Mouse (Mus musculus): ENCODE results near the gene Gdpd3. TPM values are rescaled to one million over a fixed set of nuclear protein-coding genes. Genes with fewer than 3 reads are reported as not detected.

The Gdpd3 gene
- 1.7 TPM for polyA plus RNA-seq (2017; shearing (Covaris generic))

DNA sequence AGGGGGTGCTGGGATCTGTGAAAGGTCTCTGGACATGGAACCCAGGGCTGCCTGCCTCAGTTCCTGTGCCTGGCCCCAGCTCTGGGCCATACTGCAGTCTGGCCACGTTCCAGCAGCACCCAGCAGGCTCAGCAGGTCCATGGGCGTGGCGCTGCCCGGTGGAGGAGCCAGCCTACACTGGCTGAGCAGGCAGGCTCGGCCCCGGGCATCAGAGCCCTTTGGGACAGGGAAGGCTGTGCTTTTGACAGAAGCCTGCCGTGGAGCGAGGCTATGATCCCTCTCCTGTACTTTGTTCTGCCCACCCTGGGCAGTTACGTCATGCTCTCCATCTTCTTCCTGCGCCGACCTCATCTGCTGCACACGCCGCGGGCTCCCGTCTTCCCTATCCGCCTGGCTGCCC lies at the start of gene Gdpd3:
Gene Gdpd3, plus strand, starts transcription at position 134 of the 400 bp plus-strand sequence.

DNA sequence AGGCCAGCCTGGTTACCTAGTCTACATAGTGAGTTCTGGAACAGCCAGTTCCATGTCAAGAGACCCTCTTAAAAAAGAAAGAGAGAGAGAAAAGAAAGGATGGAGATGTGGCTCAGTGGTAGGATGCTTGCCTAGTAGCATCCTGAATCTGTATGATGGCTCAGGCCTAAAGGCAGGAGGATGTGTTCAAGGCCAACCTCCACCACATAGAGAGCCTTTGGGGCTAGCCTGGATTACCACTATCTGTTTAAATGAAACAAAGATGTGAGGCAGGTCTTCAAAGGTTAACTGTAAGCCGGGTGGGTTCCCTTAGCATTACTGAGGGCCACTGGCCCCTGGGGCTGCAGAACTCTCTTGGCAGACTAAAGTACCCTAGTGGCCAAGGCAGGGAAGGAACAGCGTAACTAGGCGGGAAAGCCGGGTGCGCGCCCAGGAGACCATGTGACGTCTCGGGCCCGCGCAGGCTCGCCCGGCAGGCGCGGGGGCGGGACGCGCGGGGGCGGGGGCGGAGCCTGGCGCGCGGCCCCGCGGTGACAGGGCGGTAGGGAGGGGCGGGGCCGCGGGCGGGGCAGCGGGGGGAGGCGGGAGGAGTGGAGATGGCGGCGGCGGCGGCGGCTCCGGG lies 7.0 kb upstream of the Gdpd3 start, which contains the start of gene Mapk3:
Gene Mapk3, plus strand, starts transcription at position 552 of the 622 bp plus-strand sequence.

DNA sequence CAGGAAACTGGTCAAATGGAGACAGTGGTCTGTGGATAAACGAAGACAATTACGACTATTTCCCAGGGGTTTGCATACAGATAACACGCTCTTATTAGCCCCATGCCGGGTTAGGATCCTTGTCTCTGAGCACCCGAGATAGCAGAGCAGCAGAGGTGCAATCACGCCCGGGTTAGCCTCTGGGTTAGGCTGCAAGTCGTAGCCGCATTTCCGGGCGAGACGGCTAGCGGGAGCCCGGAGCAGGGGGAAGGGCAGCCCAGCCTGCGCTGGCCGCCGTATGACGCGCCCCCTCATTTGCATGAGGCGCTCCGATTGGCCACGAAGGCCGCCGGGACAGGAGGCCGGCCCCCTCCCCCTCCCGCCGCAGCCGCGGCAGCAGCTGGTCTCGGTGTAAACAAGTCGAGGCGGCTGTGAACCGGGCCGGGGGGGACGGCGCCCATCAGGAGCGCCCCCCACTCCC lies 10.5 kb downstream of the Gdpd3 start, which contains the start of gene Ypel3:
Gene Ypel3, plus strand, starts transcription at position 358 of the 460 bp plus-strand sequence.

DNA sequence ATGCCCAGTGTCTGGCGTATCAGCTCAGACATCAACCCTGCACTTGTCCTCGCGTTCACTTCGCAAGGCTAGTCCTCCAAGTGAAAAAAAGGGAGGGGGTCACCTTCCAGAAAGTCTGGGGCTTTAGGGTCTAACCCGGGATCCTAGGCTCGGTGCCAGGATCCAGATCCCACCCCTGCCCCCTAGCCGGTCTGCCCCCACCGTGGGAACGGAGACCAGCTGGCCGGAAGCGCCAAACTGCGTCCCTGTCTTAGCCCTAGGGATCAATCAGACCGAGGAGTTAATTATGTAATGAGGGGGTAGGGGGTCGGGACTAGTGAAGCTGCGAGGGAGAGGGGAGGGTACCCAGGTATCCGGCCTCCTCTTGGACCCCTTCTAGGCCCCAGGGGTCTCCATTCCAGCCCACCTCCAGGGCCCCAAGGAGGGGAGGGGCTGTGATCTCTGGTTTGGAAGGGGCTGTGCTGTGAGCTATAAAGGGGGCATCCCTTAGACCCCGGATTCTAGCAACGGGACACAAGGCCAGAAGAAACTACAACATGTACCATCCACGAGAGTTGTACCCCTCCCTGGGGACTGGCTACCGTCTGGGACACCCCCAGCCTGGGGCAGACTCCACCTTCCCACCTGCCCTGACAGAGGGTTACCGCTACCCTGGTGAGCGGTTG lies 15.0 kb downstream of the Gdpd3 start, which contains the start of gene Tbx6:
Gene Tbx6, plus strand, starts transcription at position 513 of the 665 bp plus-strand sequence.

DNA sequence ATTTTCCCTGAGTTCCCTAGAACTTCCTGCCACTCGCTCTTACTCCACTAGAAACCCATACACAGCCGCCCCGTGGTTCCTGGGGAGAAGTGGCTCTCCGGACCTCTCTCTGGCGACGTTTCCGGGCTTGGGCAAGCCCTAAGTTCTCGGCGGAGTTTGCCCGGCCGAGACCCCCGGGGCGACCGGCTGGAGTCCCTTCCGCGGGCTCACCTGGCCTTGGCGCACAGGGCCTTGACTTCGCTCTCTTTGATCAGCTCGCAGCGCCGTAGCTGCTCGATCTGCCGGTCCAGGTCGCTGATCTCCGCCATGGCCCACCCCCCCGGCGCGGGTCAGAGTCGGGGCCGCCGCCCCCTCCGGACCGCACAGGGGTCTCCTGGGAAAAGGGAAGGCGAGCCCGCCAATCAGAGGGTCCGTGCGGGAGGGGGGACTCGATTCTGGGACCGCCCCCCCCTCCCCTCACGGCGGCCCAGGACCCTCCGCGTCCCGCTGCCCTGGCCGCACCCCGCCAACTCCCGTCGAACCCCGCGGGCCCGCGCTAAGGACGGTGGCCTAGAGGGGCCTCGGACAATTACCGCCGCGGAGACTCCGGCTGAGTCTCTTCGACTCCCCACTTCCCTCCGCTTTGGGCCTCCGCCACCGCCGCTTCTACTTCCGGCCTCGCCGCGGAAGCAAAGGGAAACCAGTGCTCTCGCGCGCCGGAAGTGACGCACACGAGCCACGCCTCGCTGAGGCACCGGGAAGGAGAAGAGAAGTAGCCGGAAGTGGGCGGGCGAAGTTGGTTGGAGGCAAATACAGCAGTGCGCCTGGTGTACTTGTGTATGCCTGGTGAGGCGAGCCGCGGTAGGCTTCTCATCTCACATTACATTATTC lies 26.0 kb downstream of the Gdpd3 start, which contains the start of gene Ppp4c:
Gene Ppp4c, minus strand, starts transcription at position 646 of the 870 bp plus-strand sequence.

DNA sequence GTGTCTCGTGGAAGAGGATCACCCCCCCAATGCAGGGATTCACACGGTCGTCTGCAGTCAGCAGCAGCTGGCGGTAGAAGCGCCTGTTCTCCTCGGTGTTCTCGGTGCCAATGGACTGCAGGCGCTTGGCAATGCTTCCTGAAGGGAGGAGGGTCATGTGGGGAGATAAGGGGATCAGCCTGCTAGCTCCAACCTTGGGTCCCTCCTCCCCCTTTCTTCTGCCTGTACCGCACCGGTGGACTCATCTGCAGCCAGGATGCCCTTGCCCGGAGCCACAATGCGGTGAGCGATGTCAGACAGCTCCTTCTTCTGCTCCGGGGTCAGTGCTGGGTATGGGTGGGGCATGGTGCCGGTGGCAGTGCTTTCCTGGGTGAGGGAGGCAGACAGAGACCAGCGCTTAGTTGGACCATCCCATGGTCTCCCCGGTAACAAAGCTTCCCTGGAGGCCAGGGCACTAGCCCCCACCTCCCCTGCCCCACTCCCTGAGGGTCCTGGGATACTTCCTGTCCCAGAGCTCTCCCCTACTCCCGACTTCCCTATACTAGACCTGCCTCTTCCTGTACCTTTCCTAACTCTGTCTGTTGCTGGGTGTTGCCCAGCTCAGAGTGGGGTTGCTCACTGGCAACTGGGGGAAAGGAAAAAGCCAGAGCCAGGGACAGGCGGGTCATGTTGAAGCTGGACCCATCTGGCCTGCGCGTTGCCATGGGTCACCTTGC lies 31.4 kb downstream of the Gdpd3 start, which contains the start of gene Fam57b:
Gene Fam57b, plus strand, starts transcription at position 258 of the 716 bp plus-strand sequence.

Other genes starting within 250 kb of the Gdpd3 start
- gene Eif3c, start 199.9 kb upstream of the Gdpd3 start, polyA plus RNA-seq (2017; shearing (Covaris generic)) = 186 TPM
- 2.1 TPM for gene Apobr, start 181.4 kb upstream of the Gdpd3 start, polyA plus RNA-seq (2017; shearing (Covaris generic))
- 94.3 TPM for gene Cln3, start 180.5 kb upstream of the Gdpd3 start, polyA plus RNA-seq (2017; shearing (Covaris generic))
- not detected for gene Il27, start 171.4 kb upstream of the Gdpd3 start, polyA plus RNA-seq (2017; shearing (Covaris generic))
- 0.34 TPM for gene Nupr1, start 135.5 kb upstream of the Gdpd3 start, polyA plus RNA-seq (2017; shearing (Covaris generic))
- gene Sgf29, start 117.0 kb upstream of the Gdpd3 start, polyA plus RNA-seq (2017; shearing (Covaris generic)) = 101 TPM
- gene Sult1a1, start 89.9 kb upstream of the Gdpd3 start, polyA plus RNA-seq (2017; shearing (Covaris generic)) = 0.96 TPM
- gene Bola2, start 70.9 kb upstream of the Gdpd3 start, polyA plus RNA-seq (2017; shearing (Covaris generic)) = 118 TPM
- gene Slx1b, start 70.5 kb upstream of the Gdpd3 start, polyA plus RNA-seq (2017; shearing (Covaris generic)) = 9.2 TPM
- 3,348 TPM for gene Coro1a, start 58.5 kb upstream of the Gdpd3 start, polyA plus RNA-seq (2017; shearing (Covaris generic))
- 35.2 TPM for gene Mapk3, start 6.7 kb upstream of the Gdpd3 start, polyA plus RNA-seq (2017; shearing (Covaris generic))
- gene Ypel3, start 10.6 kb downstream of the Gdpd3 start, polyA plus RNA-seq (2017; shearing (Covaris generic)) = 606 TPM
- gene Tbx6, start 15.1 kb downstream of the Gdpd3 start, polyA plus RNA-seq (2017; shearing (Covaris generic)) = 4.3 TPM
- gene Ppp4c, start 26.2 kb downstream of the Gdpd3 start, polyA plus RNA-seq (2017; shearing (Covaris generic)) = 417 TPM
- gene Fam57b, start 31.3 kb downstream of the Gdpd3 start, polyA plus RNA-seq (2017; shearing (Covaris generic)) = not detected
- gene 4930451I11Rik, start 65.3 kb downstream of the Gdpd3 start, polyA plus RNA-seq (2017; shearing (Covaris generic)) = not detected
- 0.14 TPM for gene Doc2a, start 81.1 kb downstream of the Gdpd3 start, polyA plus RNA-seq (2017; shearing (Covaris generic))
- 7.3 TPM for gene Hirip3, start 95.6 kb downstream of the Gdpd3 start, polyA plus RNA-seq (2017; shearing (Covaris generic))
- gene Ino80e, start 96.0 kb downstream of the Gdpd3 start, polyA plus RNA-seq (2017; shearing (Covaris generic)) = 95.0 TPM
- gene Taok2, start 118.4 kb downstream of the Gdpd3 start, polyA plus RNA-seq (2017; shearing (Covaris generic)) = 45.7 TPM
- 44.7 TPM for gene Tmem219, start 156.6 kb downstream of the Gdpd3 start, polyA plus RNA-seq (2017; shearing (Covaris generic))
- gene Kctd13, start 162.5 kb downstream of the Gdpd3 start, polyA plus RNA-seq (2017; shearing (Covaris generic)) = 39.8 TPM
- 0.18 TPM for gene Asphd1, start 183.2 kb downstream of the Gdpd3 start, polyA plus RNA-seq (2017; shearing (Covaris generic))
- gene Sez6l2, start 184.2 kb downstream of the Gdpd3 start, polyA plus RNA-seq (2017; shearing (Covaris generic)) = 1.4 TPM
- gene Cdipt, start 209.6 kb downstream of the Gdpd3 start, polyA plus RNA-seq (2017; shearing (Covaris generic)) = 306 TPM
- gene Cdiptos, start 209.8 kb downstream of the Gdpd3 start, polyA plus RNA-seq (2017; shearing (Covaris generic)) = 0.89 TPM
- gene Mvp, start 248.3 kb downstream of the Gdpd3 start, polyA plus RNA-seq (2017; shearing (Covaris generic)) = 39.6 TPM